Mouse (Mus musculus): ENCODE results near the gene 4930579G24Rik. TPM values are rescaled to one million over a fixed set of nuclear protein-coding genes. Genes with fewer than 3 reads are reported as not detected.

4930579G24Rik gene
- polyA plus RNA-seq, 1 experiment from 2014 or later: 13.2 TPM

DNA sequence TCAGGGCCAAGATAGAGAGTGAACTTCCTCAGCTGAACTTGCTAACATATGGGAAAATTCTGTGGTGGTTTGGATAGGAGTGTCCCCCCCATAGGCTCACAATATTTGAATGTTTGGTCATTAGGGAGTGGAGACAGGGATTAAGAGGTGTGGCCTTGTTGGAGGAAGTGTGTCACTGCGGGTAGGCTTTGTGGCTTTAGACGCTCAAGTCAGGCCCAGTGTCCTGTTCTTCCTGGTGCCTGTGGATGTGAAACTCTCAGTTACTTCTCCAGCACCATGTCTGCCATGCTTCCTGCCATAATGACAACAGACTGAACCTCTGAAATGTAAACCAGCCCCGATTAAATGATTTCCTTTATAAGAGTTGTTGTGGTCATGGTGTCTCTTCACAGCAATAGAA lies 47.5 kb downstream of the 4930579G24Rik start:
- H3K9me3 ChIP-seq (replicated peaks; ENCODE audit: low read length): no peaks in the 10 kb centered on the region
- no peak overlapping the region for H3K9ac ChIP-seq (ENCODE audit: low read depth, low read length)
- no peaks in the 10 kb centered on the region for H3K27me3 ChIP-seq (ENCODE audit: insufficient read depth, low read length)
- no peak overlapping the region for H3K27ac ChIP-seq
- no peak overlapping the region for H3K4me3 ChIP-seq (replicated peaks; ENCODE audit: low read depth, low read length)
- ATAC-seq (replicated peaks; ENCODE audit: low FRiP score, low read depth): no peak
- 90% methylated on average over 3 of the region's 3 CpGs for WGBS
- H3K4me2 ChIP-seq (ENCODE audit: low read length): no peak overlapping the region
- H3K4me1 ChIP-seq (replicated peaks; ENCODE audit: insufficient read depth, low read length): no peaks in the 10 kb centered on the region
- no peak for DNase-seq (ENCODE audit: low spot score)
- H3K36me3 ChIP-seq (ENCODE audit: insufficient read depth, low read length): no peaks in the 10 kb centered on the region
- no peak for TF ChIP-seq CTCF (IDR thresholded peaks at IDR 0.05; ENCODE audit: low read depth)

Other genes with a start within 250 kb of the 4930579G24Rik start
- 4.3 and 4.4 TPM in 2 replicates for gene Fnip2, start 61.3 kb upstream of the 4930579G24Rik start, polyA plus RNA-seq (2015; fragmentation: Nextera tagmentation; extraction: Ambion mirVana)
- gene Ppid, start 37.7 kb upstream of the 4930579G24Rik start, polyA plus RNA-seq (2015; fragmentation: Nextera tagmentation; extraction: Ambion mirVana): 85.6 and 93.8 TPM in 2 replicates
- 97.0 and 103 TPM in 2 replicates for gene Etfdh, start 421 bp downstream of the 4930579G24Rik start, polyA plus RNA-seq (2015; fragmentation: Nextera tagmentation; extraction: Ambion mirVana)
- gene Rxfp1, start 108.8 kb downstream of the 4930579G24Rik start, polyA plus RNA-seq (2015; fragmentation: Nextera tagmentation; extraction: Ambion mirVana): not detected in 2 replicates
- 9.1 and 10.5 TPM in 2 replicates for gene Tmem144, start 223.7 kb downstream of the 4930579G24Rik start, polyA plus RNA-seq (2015; fragmentation: Nextera tagmentation; extraction: Ambion mirVana)